Mouse (Mus musculus) urinary bladder, adult 18-20 months (tissue): ENCODE measurements around the gene Cacna1s.

Source experiments
- DNase-seq, 2 experiments: peaks; one replicate each; pipeline ENCODE4 v3.0.0; 2022; ENCODE audit warnings: low spot score in 2 of 2, mixed read lengths in 2 of 2

Cacna1s gene

GRCm38 (mm10) chr1:136137071-136137531 lies 84.6 kb downstream of the Cacna1s start:
- no peak for DNase-seq

DNA sequence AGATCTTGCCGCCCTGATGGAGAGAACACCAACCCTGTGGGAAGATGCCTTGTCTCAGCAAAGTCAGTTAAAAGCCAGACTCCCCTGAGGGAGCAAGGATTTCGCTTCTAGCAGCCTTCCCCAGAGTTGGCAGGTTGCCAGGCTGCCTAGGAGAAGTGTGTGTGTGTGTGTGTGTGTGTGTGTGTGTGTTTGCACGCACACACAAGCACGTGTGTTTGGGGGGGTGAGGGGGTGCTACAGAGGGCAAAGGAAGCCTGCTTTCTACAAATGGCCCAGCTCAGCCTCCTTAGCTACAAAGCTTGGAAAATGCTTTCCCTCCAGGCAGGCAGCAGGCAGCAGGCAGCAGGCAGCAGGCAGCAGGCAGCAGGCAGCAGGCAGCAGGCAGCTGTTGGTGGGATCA lies 85.0 kb downstream of the Cacna1s start:
- no peak for DNase-seq

- no peak for DNase-seq
Observed at GRCm38 (mm10) chr1:136138191-136138830, 85.8 kb downstream of the Cacna1s start.

DNA sequence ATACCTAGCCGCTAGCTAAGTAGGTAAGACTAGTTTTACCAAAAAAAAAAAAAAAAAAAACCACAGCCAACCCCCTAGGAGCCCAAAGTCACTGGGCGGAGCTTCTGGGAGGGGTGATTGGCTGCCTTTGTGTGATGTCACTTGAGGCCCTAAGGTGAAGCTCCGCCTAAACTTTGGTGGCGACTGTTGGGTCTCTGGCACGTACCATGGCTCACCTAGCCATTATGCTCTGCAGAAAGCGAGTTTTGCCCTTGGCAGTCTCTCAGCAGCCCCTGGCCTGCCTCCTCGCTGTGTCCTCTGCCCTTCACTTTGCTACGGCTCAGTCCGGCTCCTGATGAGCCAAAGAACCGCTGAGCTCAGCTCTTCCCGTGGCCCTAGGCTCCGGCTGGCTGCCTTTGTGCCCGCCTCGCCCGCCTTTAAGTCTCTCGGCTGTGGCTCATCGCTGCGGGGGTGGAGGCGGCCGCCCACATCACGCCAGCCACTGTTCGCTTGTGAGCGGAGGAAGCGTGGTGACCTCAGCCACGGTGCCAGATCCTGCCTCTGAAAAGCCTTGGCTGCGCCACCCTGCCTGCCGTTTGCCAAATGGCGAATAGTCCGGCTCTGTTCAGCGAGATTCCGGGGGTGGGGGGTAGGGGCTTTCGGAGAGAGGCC lies 87.6 kb downstream of the Cacna1s start:
- peak; percentile 54 to 74 for DNase-seq

DNA sequence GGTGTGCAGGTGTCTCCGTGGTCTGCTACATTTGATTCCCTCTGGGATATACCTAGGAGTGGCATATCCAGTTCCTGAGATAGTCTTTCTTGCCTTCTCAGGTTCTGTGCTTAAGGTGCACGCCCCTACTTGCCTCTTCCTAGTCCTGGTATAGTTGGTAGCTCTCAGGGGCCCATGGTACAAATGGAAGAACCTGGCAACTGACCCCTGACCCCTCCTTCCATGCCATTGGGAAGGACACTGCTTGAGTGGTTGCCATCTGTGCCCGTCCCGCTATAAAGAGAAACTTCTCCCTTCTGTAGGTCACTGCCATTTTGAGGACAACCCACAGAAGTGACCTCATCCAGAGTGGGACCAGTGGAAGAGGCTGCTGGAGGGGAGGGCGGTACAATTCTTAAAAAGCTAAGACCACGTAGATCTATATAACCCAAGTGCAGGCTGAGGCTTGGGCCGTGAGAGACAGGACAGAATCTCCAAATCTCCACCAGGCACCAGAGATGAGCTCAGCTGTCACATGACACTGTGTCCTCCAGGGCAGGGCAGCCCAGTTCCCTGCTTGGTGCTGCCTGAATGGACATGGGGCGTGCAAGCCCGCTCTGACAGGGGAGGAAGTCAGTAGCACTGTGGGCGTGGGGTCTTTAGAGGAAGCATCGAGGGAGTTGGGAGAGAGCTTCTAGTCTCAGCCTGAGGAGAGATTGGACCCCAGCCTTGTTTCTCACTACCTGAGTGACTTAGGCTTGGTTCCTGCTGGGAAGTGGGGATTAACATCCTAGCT lies 88.8 kb downstream of the Cacna1s start:
- no peak for DNase-seq

GRCm38 (mm10) chr1:136142336-136142735 lies 89.8 kb downstream of the Cacna1s start:
- no peak for DNase-seq

DNA sequence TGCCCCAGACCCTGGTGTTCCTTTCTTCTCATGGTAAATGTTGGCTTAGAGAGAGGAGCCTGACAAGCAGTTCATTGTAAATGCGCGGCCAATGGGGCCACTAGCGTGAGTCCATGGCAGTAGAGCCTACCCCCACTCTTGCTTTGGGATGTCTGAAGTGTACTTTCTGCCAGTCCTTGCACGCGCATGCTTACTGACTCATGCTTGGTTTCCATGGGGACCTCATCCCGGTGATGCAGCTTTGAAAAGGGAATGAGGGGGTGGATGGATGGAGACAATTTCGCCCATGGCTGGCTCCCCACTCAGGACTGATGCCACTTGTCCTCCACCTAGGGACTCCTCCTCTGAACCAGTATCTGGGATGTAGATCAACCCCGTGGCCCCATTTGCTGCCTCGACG lies 91.0 kb downstream of the Cacna1s start:
- no peak for DNase-seq

GRCm38 (mm10) chr1:136149702-136150101 lies 97.2 kb downstream of the Cacna1s start:
- DNase-seq: no peak

DNA sequence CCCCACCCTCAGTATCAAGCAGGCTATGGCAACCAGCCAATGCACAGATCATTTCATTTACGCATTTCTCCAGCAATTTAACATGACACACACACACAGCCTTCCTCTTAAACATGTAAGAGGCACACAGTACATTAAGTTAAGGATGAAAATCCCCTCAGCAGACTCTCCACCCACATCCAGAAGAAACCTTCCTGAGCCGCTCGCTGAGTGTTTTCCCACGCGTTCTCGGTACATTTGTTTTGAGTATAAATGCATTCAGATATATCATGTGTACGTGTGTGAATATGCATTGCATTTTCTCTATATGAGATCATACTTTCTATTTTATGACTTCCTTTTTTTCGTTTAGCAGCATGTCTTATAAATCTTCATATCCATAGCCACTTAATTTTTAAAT lies 98.8 kb downstream of the Cacna1s start:
- no peak for DNase-seq

DNA sequence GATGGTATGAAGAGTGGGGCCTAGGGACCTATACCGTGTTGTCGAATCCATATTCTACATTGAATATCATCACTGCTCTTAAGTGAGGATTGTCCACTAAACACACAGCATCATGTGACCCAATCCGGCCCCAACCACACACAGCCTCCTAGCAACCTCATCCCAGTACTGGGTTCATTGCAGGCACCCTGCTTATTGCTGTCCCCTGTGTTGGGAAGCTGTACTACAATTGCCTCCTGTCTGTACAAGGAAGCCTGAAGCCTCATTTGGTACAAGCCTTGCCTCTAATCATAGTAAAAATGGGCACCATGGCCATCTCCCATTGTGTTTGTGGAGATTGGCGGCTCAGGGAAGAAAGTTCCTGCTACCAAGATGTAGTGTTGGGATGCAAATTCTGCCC lies 103.8 kb downstream of the Cacna1s start:
- DNase-seq: no peak

- DNase-seq: no peak
Observed at GRCm38 (mm10) chr1:136156951-136157350, 104.4 kb downstream of the Cacna1s start.

GRCm38 (mm10) chr1:136159830-136160229 lies 107.3 kb downstream of the Cacna1s start:
- DNase-seq: no peak

DNA sequence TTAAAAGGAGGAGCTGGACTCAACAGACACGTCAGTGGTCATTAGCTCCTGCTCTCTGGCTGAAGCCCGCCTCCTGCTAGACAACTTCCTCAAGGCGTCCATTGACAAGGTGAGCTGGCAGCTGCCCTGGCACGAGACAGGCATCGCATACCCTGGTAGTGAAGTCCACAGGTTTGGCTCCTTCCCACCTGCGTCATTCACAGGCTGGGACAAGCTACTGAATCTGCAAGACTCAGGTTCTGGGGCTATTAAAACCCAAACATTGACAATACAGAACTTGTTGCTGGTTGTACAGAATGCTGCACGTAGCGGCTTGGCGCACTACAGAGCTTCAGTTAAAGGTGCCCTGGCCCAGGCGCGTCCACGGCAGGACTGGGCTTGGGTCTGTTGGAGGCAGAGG lies 107.7 kb downstream of the Cacna1s start:
- DNase-seq: no peak

DNA sequence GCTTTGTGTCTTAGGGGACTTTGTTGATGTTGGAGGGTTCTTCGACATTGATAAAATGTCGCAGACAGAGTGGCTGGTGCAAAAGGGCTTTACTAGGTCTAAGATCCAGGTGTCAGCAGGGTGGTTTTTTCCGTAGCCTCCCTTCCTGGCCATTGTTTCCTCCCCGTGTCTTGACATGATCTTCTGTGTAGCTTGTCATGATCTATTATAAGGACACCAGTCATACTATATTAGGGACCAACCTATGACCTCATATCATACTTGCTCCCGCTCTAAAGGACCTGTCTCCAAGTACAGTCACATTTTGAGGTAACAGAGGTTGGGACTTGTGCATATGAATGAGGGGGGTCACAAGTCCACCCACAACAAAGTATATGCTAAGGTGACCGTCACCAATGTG lies 108.4 kb downstream of the Cacna1s start:
- no peak for DNase-seq

GRCm38 (mm10) chr1:136161333-136161921 lies 108.9 kb downstream of the Cacna1s start:
- no peak for DNase-seq

- DNase-seq: no peak
Observed at GRCm38 (mm10) chr1:136165436-136165835, 112.9 kb downstream of the Cacna1s start.

- DNase-seq: no peak
Observed at GRCm38 (mm10) chr1:136167657-136168056, 115.1 kb downstream of the Cacna1s start.
